Mouse (Mus musculus) spleen, adult 2 months (tissue): Measurements from ENCODE around the gene Atp1b2. TPM values are rescaled to one million over a fixed set of nuclear protein-coding genes. Genes with fewer than 3 reads are reported as not detected.

Source experiments
- DNase-seq, 2 experiments: peaks; one replicate each; pipeline versions ENCODE4 v3.0.0 to v3.0.0-alpha.2; 2012 to 2021; ENCODE audit warnings: low spot score in 2 of 2, low read depth in 1 of 2
- H3K27ac ChIP-seq: fragments of 200-500 bp; 2 replicates; pipeline ENCODE4 v1.5.1; 2012; ENCODE audit warnings: low read length, inconsistent platforms; ENCODE audit not compliant: insufficient read depth
- H3K27me3 ChIP-seq: fragments of 200-500 bp; 2 replicates; pipeline ENCODE4 v1.6.1; 2012; ENCODE audit warnings: mild to moderate bottlenecking, moderate library complexity, low read length, inconsistent platforms; ENCODE audit not compliant: control insufficient read depth, insufficient read depth
- H3K36me3 ChIP-seq: fragments of 200-500 bp; 2 replicates; pipeline ENCODE4 v1.6.1; 2012; ENCODE audit warnings: mild to moderate bottlenecking, low read length, inconsistent platforms; ENCODE audit not compliant: control insufficient read depth, insufficient read depth
- H3K4me1 ChIP-seq: fragments of 200-500 bp; 2 replicates; pipeline ENCODE4 v1.6.1; 2011; ENCODE audit warnings: inconsistent platforms; ENCODE audit not compliant: control insufficient read depth, insufficient read depth, insufficient read length
- H3K4me3 ChIP-seq: fragments of 200-500 bp; 2 replicates; pipeline ENCODE4 v1.5.1; 2011; ENCODE audit warnings: mild to moderate bottlenecking, inconsistent platforms; ENCODE audit not compliant: insufficient read depth, insufficient read length; ENCODE audit errors: extremely low read depth
- CTCF ChIP-seq: fragments of 200-500 bp; IDR thresholded peaks from 2 replicates; pipeline ENCODE4 v1.5.1; 2011; ENCODE audit warnings: mild to moderate bottlenecking, inconsistent platforms; ENCODE audit not compliant: insufficient read depth, insufficient read length, insufficient replicate concordance; ENCODE audit errors: extremely low read depth
- POLR2A ChIP-seq: fragments of 200-500 bp; IDR thresholded peaks from 2 replicates; pipeline ENCODE4 v1.6.1; 2011; ENCODE audit warnings: low read depth, low read length, inconsistent platforms
- WGBS: fragments of 180-500 bp; shearing (Covaris S2); methylation state at CpG from one replicate; pipeline ENCODE4 v1.1.7; 2018; 5-methylcytosine and 5-hydroxymethylcytosine counted together
- polyA plus RNA-seq: library from polyadenylated mRNA; depleted of rRNA; stranded (reverse); fragments of >200 nt; gene quantifications from 2 replicates; pipeline ENCODE4 v1.2.3, GENCODE M21; 2012

Atp1b2 gene
- polyA plus RNA-seq, 1 experiment = 11.2 TPM

DNA sequence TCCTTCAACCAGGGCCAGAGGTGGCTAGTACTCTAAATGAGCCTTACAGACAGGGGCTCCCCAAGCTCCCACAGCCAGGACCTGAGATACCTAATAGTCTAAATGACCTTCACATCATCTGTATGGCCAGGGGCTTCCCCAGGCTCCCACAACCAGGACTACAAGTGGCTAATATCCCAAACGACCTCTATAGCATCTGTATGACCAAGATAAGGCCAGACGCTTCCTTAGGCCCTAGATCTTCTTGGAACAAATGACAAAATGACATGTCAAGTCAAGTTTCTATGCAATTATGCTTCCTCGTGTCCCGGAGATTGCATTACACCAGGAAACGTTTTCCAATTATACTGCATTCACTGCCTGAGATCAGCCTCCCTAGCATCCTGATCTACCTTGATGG, 29.4 kb downstream of the Atp1b2 start:
- Histone ChIP-seq H3K27me3 (no peaks in the 10 kb centered on the region), H3K36me3 (peaks cover 5% of the 10 kb centered on the region; the same call in 1 of the 2 replicates), H3K27ac (no peak overlapping the region), H3K4me3 (no peak overlapping the region), H3K4me1 (peaks cover 7% of the 10 kb centered on the region; the same call in 1 of the 2 replicates)
- WGBS = 77% methylated on average over 5 of the region's 5 CpGs
- TF ChIP-seq POLR2A = no peak
- TF ChIP-seq CTCF = no peak
- DNase-seq = no peak

GRCm38 (mm10) chr11:69575220-69575619, 30.5 kb downstream of the Atp1b2 start:
- 61% methylated on average over 3 of the region's 3 CpGs for WGBS
- peak in 1 of 2 experiments; percentile 12 for DNase-seq
- TF ChIP-seq CTCF (no peak), POLR2A (no peak)
- no peak overlapping the region for H3K27ac ChIP-seq
- peaks cover 7% of the 10 kb centered on the region; the same call in 1 of the 2 replicates for H3K4me1 ChIP-seq
- H3K36me3 ChIP-seq = peaks cover 8% of the 10 kb centered on the region
- H3K27me3 ChIP-seq = no peaks in the 10 kb centered on the region
- no peak overlapping the region for H3K4me3 ChIP-seq

GRCm38 (mm10) chr11:69565131-69565530, 40.6 kb downstream of the Atp1b2 start:
- peaks cover 31% of the 10 kb centered on the region for H3K36me3 ChIP-seq
- DNase-seq = no peak
- TF ChIP-seq CTCF (no peak), POLR2A (no peak)

GRCm38 (mm10) chr11:69564391-69564790, 41.4 kb downstream of the Atp1b2 start:
- Histone ChIP-seq H3K4me3 (no peak overlapping the region), H3K27me3 (peaks cover 2% of the 10 kb centered on the region; the same call in 1 of the 2 replicates), H3K4me1 (no peaks in the 10 kb centered on the region), H3K36me3 (peaks cover 29% of the 10 kb centered on the region), H3K27ac (no peak overlapping the region)
- DNase-seq = no peak
- 86% methylated on average over 3 of the region's 3 CpGs for WGBS
- no peak for TF ChIP-seq CTCF
- TF ChIP-seq POLR2A = no peak

More at GRCm38 (mm10) chr11:69565131-69565530, 40.6 kb downstream of the Atp1b2 start:
- Histone ChIP-seq H3K27me3 (peaks cover 2% of the 10 kb centered on the region; the same call in 1 of the 2 replicates), H3K4me3 (no peak overlapping the region), H3K27ac (no peak overlapping the region), H3K4me1 (no peaks in the 10 kb centered on the region)
- 85% methylated on average over 8 of the region's 8 CpGs for WGBS

DNA sequence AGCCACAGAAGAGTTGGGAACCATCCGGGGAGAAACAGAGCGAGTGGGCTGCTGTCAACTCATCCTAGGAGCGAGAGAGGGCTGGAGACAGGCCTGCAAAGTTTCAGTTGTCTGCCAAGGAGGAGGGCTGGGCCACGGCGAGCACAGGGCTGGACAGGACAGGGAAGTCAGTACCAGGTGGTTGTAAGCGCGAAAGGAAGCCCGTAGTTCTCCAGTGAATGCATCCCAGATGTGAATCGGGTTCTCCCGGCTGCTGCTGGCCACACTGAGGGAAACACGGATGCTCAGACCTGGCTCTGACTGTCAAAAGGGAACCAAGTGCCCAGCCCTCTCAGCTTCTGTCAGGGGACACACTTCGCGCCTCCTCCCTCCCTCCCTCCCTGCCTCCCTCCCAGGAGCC, 42.4 kb downstream of the Atp1b2 start:
- TF ChIP-seq CTCF (no peak), POLR2A (no peak)
- Histone ChIP-seq H3K4me3 (no peak overlapping the region), H3K27me3 (peaks cover 2% of the 10 kb centered on the region; the same call in 1 of the 2 replicates), H3K27ac (no peak overlapping the region), H3K4me1 (no peaks in the 10 kb centered on the region), H3K36me3 (peaks cover 29% of the 10 kb centered on the region)
- DNase-seq = no peak
- whole genome bisulfite sequencing = 93% methylated on average over 13 of the region's 13 CpGs

GRCm38 (mm10) chr11:69560896-69561854, 44.6 kb downstream of the Atp1b2 start:
- Histone ChIP-seq H3K27ac (no peak overlapping the region), H3K4me1 (no peaks in the 10 kb centered on the region), H3K4me3 (no peak overlapping the region), H3K27me3 (peaks cover 2% of the 10 kb centered on the region; the same call in 1 of the 2 replicates), H3K36me3 (peaks cover 24% of the 10 kb centered on the region)
- 91% methylated on average over 16 of the region's 16 CpGs for WGBS
- TF ChIP-seq CTCF = no peak
- no peak for TF ChIP-seq POLR2A
- no peak for DNase-seq
